Mouse (Mus musculus) monocyte, adult 59 days (primary cell): ENCODE measurements around the gene Rtn4r. TPM values are rescaled to one million over a fixed set of nuclear protein-coding genes. Genes with fewer than 3 reads are reported as not detected.

Experiments used
- total RNA-seq, 2 experiments: library from RNA; stranded (reverse); gene quantifications; one replicate each; pipeline ENCODE4 v1.2.4; 2023

Gene Rtn4r
- not detected for total RNA-seq

DNA sequence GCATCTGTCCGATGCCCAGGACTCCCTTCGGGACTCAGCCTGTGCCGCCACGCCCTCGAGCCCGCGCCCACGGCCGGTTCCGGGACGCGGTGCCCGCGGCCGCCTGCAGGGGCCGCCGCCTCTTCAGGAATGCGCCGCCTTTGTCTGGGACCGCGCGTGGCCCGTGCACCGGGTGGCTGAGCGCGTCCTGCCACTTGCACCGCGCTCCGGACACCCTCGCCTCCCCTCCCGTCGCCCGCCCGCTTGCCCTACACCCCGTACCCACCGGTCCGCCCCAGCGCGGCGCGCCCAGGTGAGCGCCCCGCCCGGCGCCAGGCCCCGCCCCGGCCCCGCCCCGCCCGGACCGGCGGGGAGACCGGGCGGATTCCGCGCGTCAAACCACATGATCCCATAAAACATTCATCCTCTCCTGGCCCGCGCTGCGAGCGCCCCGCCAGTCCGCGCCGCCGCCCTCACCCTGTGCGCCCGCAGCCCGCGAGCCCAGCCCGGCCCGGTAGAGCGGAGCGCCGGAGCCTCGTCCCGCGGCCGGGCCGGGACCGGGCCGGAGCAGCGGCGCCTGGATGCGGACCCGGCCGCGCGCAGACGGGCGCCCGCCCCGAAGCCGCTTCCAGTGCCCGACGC, at the start of gene Rtn4r:
Gene Rtn4r (plus strand): TSS at position 402 of the 621 bp plus-strand sequence.

Other genes starting within 250 kb of the Rtn4r start
- 1 to 10 TPM in 1 of 2 experiments, under 1 TPM in 1; 0.76 to 1.8 TPM for gene Gm20518, start 236.0 kb upstream of the Rtn4r start, total RNA-seq
- not detected for gene Tssk1, start 233.4 kb upstream of the Rtn4r start, total RNA-seq
- 10 to 100 TPM; 58.6 to 59.6 TPM for gene Dgcr2, start 229.1 kb upstream of the Rtn4r start, total RNA-seq
- not detected for gene Tssk2, start 229.0 kb upstream of the Rtn4r start, total RNA-seq
- gene Ess2, start 216.3 kb upstream of the Rtn4r start, total RNA-seq, result 10 to 100 TPM; 33.2 to 37.0 TPM
- gene Gsc2, start 212.6 kb upstream of the Rtn4r start, total RNA-seq, result not detected
- gene Slc25a1, start 199.4 kb upstream of the Rtn4r start, total RNA-seq, result 10 to 100 TPM; 29.4 to 33.2 TPM
- not detected for gene Vpreb2, start 147.2 kb upstream of the Rtn4r start, total RNA-seq
- gene Dgcr6, start 74.8 kb upstream of the Rtn4r start, total RNA-seq, result 1 to 10 TPM; 3.8 to 8.2 TPM
- 1 to 10 TPM; 2.1 to 2.9 TPM for gene Prodh, start 37.4 kb upstream of the Rtn4r start, total RNA-seq
- not detected for gene Ccdc188, start 90.2 kb downstream of the Rtn4r start, total RNA-seq
- gene Zdhhc8, start 107.5 kb downstream of the Rtn4r start, total RNA-seq, result 10 to 100 TPM; 10.3 to 15.0 TPM
- gene Trmt2a, start 121.0 kb downstream of the Rtn4r start, total RNA-seq, result 10 to 100 TPM; 87.6 to 90.3 TPM
- gene Ranbp1, start 121.1 kb downstream of the Rtn4r start, total RNA-seq, result 10 to 100 TPM; 55.7 to 70.2 TPM
- not detected for gene Gm49776, start 130.7 kb downstream of the Rtn4r start, total RNA-seq
- gene Dgcr8, start 161.6 kb downstream of the Rtn4r start, total RNA-seq, result 10 to 100 TPM; 19.9 to 26.3 TPM
- gene Tango2, start 220.5 kb downstream of the Rtn4r start, total RNA-seq, result 10 to 100 TPM; 29.1 to 33.3 TPM
- 1 to 10 TPM; 4.4 to 5.8 TPM for gene Arvcf, start 220.5 kb downstream of the Rtn4r start, total RNA-seq